21 mouse cellular contexts compared by ENCODE assay signal in the genomic region with DNA sequence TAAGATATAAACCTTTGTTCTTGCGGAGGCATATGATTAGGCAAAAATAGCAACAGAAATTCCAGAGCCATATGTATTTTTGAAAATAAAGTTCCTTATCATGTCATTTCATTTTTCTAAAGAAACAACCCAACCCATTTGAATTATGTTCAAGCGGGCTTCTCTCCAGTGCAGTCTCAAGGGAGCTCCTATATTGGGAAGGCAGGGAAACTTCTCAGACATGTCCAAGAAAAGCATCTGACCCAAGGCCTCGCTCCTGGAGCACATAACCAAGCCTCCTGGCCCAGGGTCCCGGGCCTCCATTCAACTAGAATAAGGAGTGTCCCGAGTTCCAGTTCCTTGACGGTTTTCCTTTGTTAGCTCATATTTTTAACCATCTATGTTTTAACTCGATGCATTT. TPM values are rescaled to one million over a fixed set of nuclear protein-coding genes. Genes with fewer than 3 reads are reported as not detected.
DNase-seq lines count a peak whose midpoint lies in the region; ATAC-seq and TF ChIP-seq lines count a peak whose summit lies in the region.
"Had no signal": no experiment of that assay in that cellular context is flagged by ENCODE, and none has a peak within 500 bp of the region (broad histone marks: within the 10 kb centered on the region; RNA-seq: fewer than 3 reads in every experiment).

No protein-coding gene starts in this region.

- no peak for ATAC-seq in limb, embryonic 14.5 days (ENCODE audit: low FRiP score, low read depth)
- 0 out of 2 replicates have a peak, but pooled peaks have one; percentile 47 for ATAC-seq in heart, embryonic 15.5 days (replicated peaks; ENCODE audit: insufficient number of reproducible peaks, insufficient read depth, low FRiP score, low read depth)
- peak; percentile 61; the same call in 1 of the 2 replicates for ATAC-seq in stomach, embryonic 15.5 days (ENCODE audit: insufficient read depth, low FRiP score, low read depth)
- ATAC-seq in hindbrain, embryonic 12.5 days (ENCODE audit: low FRiP score), result no peak
- ATAC-seq in liver, embryonic 11.5 days (replicated peaks; ENCODE audit: low FRiP score), result no peak
- ATAC-seq: forebrain, postnatal 0 days had no signal

- peak; percentile 59 for DNase-seq in adrenal gland, postnatal 10 days
- DNase-seq in adrenal gland, postnatal 4 days (ENCODE audit: low spot score in 2 of 2), result no peak
- peak; percentile 51 for DNase-seq in limb, embryonic 14.5 days (ENCODE audit: low spot score)
- DNase-seq in limb, embryonic 10.5 days (ENCODE audit: low spot score), result no peak
- no peak for DNase-seq in liver, embryonic 11.5 days (ENCODE audit: low spot score)
- DNase-seq: adrenal gland, adult 2 months; cerebellum, adult 9-11 months; embryo, embryonic 11 days; forebrain, postnatal 0 days; right cerebral cortex, adult 18-20 months had no signal

- no peak overlapping the region for H3K9ac ChIP-seq in limb, embryonic 14.5 days (ENCODE audit: low read depth, low read length, severe bottlenecking)
- no peak overlapping the region for H3K9ac ChIP-seq in heart, embryonic 15.5 days
- no peak overlapping the region for H3K9ac ChIP-seq in stomach, embryonic 15.5 days
- no peak overlapping the region for H3K9ac ChIP-seq in hindbrain, embryonic 12.5 days
- H3K9ac ChIP-seq in liver, embryonic 11.5 days (ENCODE audit: low read depth, low read length), result no peak overlapping the region
- H3K9ac ChIP-seq: forebrain, postnatal 0 days; limb, embryonic 15.5 days; lung, embryonic 15.5 days had no signal

- no peak overlapping the region for H3K27ac ChIP-seq in limb, embryonic 14.5 days (replicated peaks; ENCODE audit: low read depth, low read length)
- no peak overlapping the region for H3K27ac ChIP-seq in limb, embryonic 10.5 days
- no peak overlapping the region for H3K27ac ChIP-seq in heart, embryonic 15.5 days
- peak overlapping the region; percentile 80; the same call in 1 of the 2 replicates for H3K27ac ChIP-seq in stomach, embryonic 15.5 days
- no peak overlapping the region for H3K27ac ChIP-seq in hindbrain, embryonic 12.5 days
- no peak overlapping the region for H3K27ac ChIP-seq in liver, embryonic 11.5 days (ENCODE audit: low read depth, low read length)
- H3K27ac ChIP-seq: left cerebral cortex, adult 2 months; lung, embryonic 15.5 days had no signal

- no peaks in the 10 kb centered on the region for H3K9me3 ChIP-seq in limb, embryonic 14.5 days (ENCODE audit: control insufficient read depth, low read length)
- no peaks in the 10 kb centered on the region for H3K9me3 ChIP-seq in limb, embryonic 10.5 days (replicated peaks)
- H3K9me3 ChIP-seq in heart, embryonic 15.5 days (replicated peaks), result no peaks in the 10 kb centered on the region
- no peaks in the 10 kb centered on the region for H3K9me3 ChIP-seq in stomach, embryonic 15.5 days
- no peaks in the 10 kb centered on the region for H3K9me3 ChIP-seq in hindbrain, embryonic 12.5 days (replicated peaks)
- H3K9me3 ChIP-seq in liver, embryonic 11.5 days (ENCODE audit: control insufficient read depth, low read length), result no peaks in the 10 kb centered on the region
- H3K9me3 ChIP-seq: limb, embryonic 15.5 days; lung, embryonic 15.5 days had no signal

- no peak overlapping the region for H3K4me3 ChIP-seq in limb, embryonic 14.5 days (replicated peaks; ENCODE audit: low read length)
- no peak overlapping the region for H3K4me3 ChIP-seq in limb, embryonic 10.5 days
- H3K4me3 ChIP-seq in heart, embryonic 15.5 days, result no peak overlapping the region
- H3K4me3 ChIP-seq in stomach, embryonic 15.5 days (replicated peaks), result no peak overlapping the region
- no peak overlapping the region for H3K4me3 ChIP-seq in hindbrain, embryonic 12.5 days
- H3K4me3 ChIP-seq in liver, embryonic 11.5 days (ENCODE audit: low read depth, low read length), result no peak overlapping the region
- H3K4me3 ChIP-seq: erythroblast, embryonic 14.5 days; left cerebral cortex, adult 2 months; limb, embryonic 15.5 days; lung, embryonic 15.5 days had no signal

- TF ChIP-seq POLR2A in limb, embryonic 14.5 days (IDR thresholded peaks at IDR 0.05; ENCODE audit: borderline replicate concordance, extremely low read depth, insufficient read depth, insufficient read length), result no peak

- H3K36me3 ChIP-seq in limb, embryonic 14.5 days (ENCODE audit: control insufficient read depth, insufficient read depth, low read length), result no peaks in the 10 kb centered on the region
- H3K36me3 ChIP-seq in limb, embryonic 10.5 days, result no peaks in the 10 kb centered on the region
- H3K36me3 ChIP-seq in heart, embryonic 15.5 days, result no peaks in the 10 kb centered on the region
- H3K36me3 ChIP-seq in stomach, embryonic 15.5 days, result no peaks in the 10 kb centered on the region
- H3K36me3 ChIP-seq in hindbrain, embryonic 12.5 days, result no peaks in the 10 kb centered on the region
- H3K36me3 ChIP-seq in liver, embryonic 11.5 days (ENCODE audit: control insufficient read depth, insufficient read depth, low read length), result no peaks in the 10 kb centered on the region
- H3K36me3 ChIP-seq: limb, embryonic 15.5 days; lung, embryonic 15.5 days had no signal

- no peaks in the 10 kb centered on the region for H3K27me3 ChIP-seq in limb, embryonic 14.5 days (ENCODE audit: control insufficient read depth, insufficient read depth, low read length)
- H3K27me3 ChIP-seq in limb, embryonic 10.5 days (ENCODE audit: low read depth, poor library complexity, severe bottlenecking), result no peaks in the 10 kb centered on the region
- no peaks in the 10 kb centered on the region for H3K27me3 ChIP-seq in heart, embryonic 15.5 days
- no peaks in the 10 kb centered on the region for H3K27me3 ChIP-seq in stomach, embryonic 15.5 days (replicated peaks)
- no peaks in the 10 kb centered on the region for H3K27me3 ChIP-seq in hindbrain, embryonic 12.5 days
- no peaks in the 10 kb centered on the region for H3K27me3 ChIP-seq in liver, embryonic 11.5 days (replicated peaks; ENCODE audit: control insufficient read depth, insufficient read depth, low read length)
- H3K27me3 ChIP-seq: limb, embryonic 15.5 days; lung, embryonic 15.5 days had no signal

- no peak overlapping the region for H3K4me2 ChIP-seq in limb, embryonic 14.5 days (replicated peaks; ENCODE audit: low read depth, low read length, severe bottlenecking)
- no peak overlapping the region for H3K4me2 ChIP-seq in heart, embryonic 15.5 days
- no peak overlapping the region for H3K4me2 ChIP-seq in stomach, embryonic 15.5 days
- H3K4me2 ChIP-seq in hindbrain, embryonic 12.5 days (replicated peaks), result no peak overlapping the region
- no peak overlapping the region for H3K4me2 ChIP-seq in liver, embryonic 11.5 days
- H3K4me2 ChIP-seq: limb, embryonic 15.5 days; lung, embryonic 15.5 days had no signal

- 89% methylated on average over 7 of the region's 7 CpGs for WGBS in limb, embryonic 14.5 days
- 93% methylated on average over 7 of the region's 7 CpGs for WGBS in limb, embryonic 10.5 days
- WGBS in heart, embryonic 15.5 days, result 64% methylated on average over 7 of the region's 7 CpGs
- 63% methylated on average over 7 of the region's 7 CpGs for WGBS in stomach, embryonic 15.5 days
- WGBS in hindbrain, embryonic 12.5 days, result 91% methylated on average over 7 of the region's 7 CpGs
- WGBS in liver, embryonic 11.5 days, result 87% methylated on average over 7 of the region's 7 CpGs

- no peaks in the 10 kb centered on the region for H3K4me1 ChIP-seq in limb, embryonic 14.5 days (ENCODE audit: control insufficient read depth, insufficient read depth, low read length)
- H3K4me1 ChIP-seq in limb, embryonic 10.5 days, result no peaks in the 10 kb centered on the region
- 0 out of 2 replicates have a peak, but pooled peaks cover 6% of the 10 kb centered on the region for H3K4me1 ChIP-seq in heart, embryonic 15.5 days (replicated peaks)
- H3K4me1 ChIP-seq in stomach, embryonic 15.5 days, result peaks cover 3% of the 10 kb centered on the region; the same call in 1 of the 2 replicates
- H3K4me1 ChIP-seq in hindbrain, embryonic 12.5 days, result no peaks in the 10 kb centered on the region
- no peaks in the 10 kb centered on the region for H3K4me1 ChIP-seq in liver, embryonic 11.5 days (replicated peaks; ENCODE audit: control insufficient read depth, insufficient read depth, low read length)

RNA-seq across cellular contexts. Expression of a gene that starts 20.1 kb away (rescaled TPM):
- 1 to 10 TPM; 1.2 TPM for total RNA-seq in adrenal gland, postnatal 10 days (2021)
- total RNA-seq in adrenal gland, postnatal 4 days (2021), result 1 to 10 TPM; 2.5 to 4.0 TPM
- 0.24 and 0.30 TPM in 2 replicates for polyA plus RNA-seq in limb, embryonic 14.5 days (2012; rRNA removed)
- polyA plus RNA-seq in limb, embryonic 14.5 days (2014; fragmentation: Nextera tagmentation; extraction: Ambion mirVana), result 0.14 TPM in 1 of 2 replicates, not detected in the other
- not detected in 2 replicates for polyA plus RNA-seq in limb, embryonic 10.5 days (2016; fragmentation: Nextera tagmentation; extraction: Ambion mirVana)
- 0.59 and 1.1 TPM in 2 replicates for polyA plus RNA-seq in heart, embryonic 15.5 days (2015; fragmentation: Nextera tagmentation; extraction: Ambion mirVana)
- polyA plus RNA-seq in stomach, embryonic 15.5 days (2015; fragmentation: Nextera tagmentation; extraction: Ambion mirVana), result 0.50 and 0.59 TPM in 2 replicates
- polyA plus RNA-seq in hindbrain, embryonic 12.5 days (2016; fragmentation: Nextera tagmentation; extraction: Ambion mirVana), result 0.21 TPM in 1 of 2 replicates, not detected in the other
- polyA plus RNA-seq in liver, embryonic 11.5 days (2014; fragmentation: Nextera tagmentation; extraction: Ambion mirVana), result 0.11 TPM in 1 of 2 replicates, not detected in the other
- total RNA-seq: forebrain, postnatal 0 days; granulocyte monocyte progenitor cell, adult 5-6 weeks; megakaryocyte-erythroid progenitor cell, adult 5-6 weeks; neutrophil, adult 5-6 weeks had no signal
- polyA plus RNA-seq: forebrain, postnatal 0 days; spleen, adult 2 months had no signal

RNA-seq across cellular contexts. Expression of a gene that starts 39.7 kb away (rescaled TPM):
- total RNA-seq in adrenal gland, postnatal 10 days (2021), result not detected
- total RNA-seq in adrenal gland, postnatal 4 days (2021), result not detected
- polyA plus RNA-seq in limb, embryonic 14.5 days (2012; rRNA removed), result not detected in 2 replicates
- not detected in 2 replicates for polyA plus RNA-seq in limb, embryonic 14.5 days (2014; fragmentation: Nextera tagmentation; extraction: Ambion mirVana)
- not detected in 2 replicates for polyA plus RNA-seq in limb, embryonic 10.5 days (2016; fragmentation: Nextera tagmentation; extraction: Ambion mirVana)
- not detected in 2 replicates for polyA plus RNA-seq in heart, embryonic 15.5 days (2015; fragmentation: Nextera tagmentation; extraction: Ambion mirVana)
- not detected in 2 replicates for polyA plus RNA-seq in stomach, embryonic 15.5 days (2015; fragmentation: Nextera tagmentation; extraction: Ambion mirVana)
- not detected in 2 replicates for polyA plus RNA-seq in hindbrain, embryonic 12.5 days (2016; fragmentation: Nextera tagmentation; extraction: Ambion mirVana)
- polyA plus RNA-seq in liver, embryonic 11.5 days (2014; fragmentation: Nextera tagmentation; extraction: Ambion mirVana), result not detected in 2 replicates
- total RNA-seq: adrenal gland, adult 2 months; forebrain, postnatal 0 days; granulocyte monocyte progenitor cell, adult 5-6 weeks; left cerebral cortex, adult 2 months; megakaryocyte-erythroid progenitor cell, adult 5-6 weeks; neutrophil, adult 5-6 weeks had no signal
- polyA plus RNA-seq: adrenal gland, adult 2 months; erythroblast, embryonic 14.5 days; forebrain, postnatal 0 days; limb, embryonic 15.5 days; lung, embryonic 15.5 days; spleen, adult 2 months had no signal

Comparison
In these comparisons a context has a peak if more than half of its experiments do, and no peak if none do; other contexts are left out.
1. DNase-seq: peak in adrenal gland, postnatal 10 days (single experiment) and limb, embryonic 14.5 days (single experiment); none in adrenal gland, postnatal 4 days (0 of 2), limb, embryonic 10.5 days (single experiment) and liver, embryonic 11.5 days (single experiment).
2. ATAC-seq: peak in heart, embryonic 15.5 days (single experiment) and stomach, embryonic 15.5 days (single experiment); none in limb, embryonic 14.5 days (single experiment), hindbrain, embryonic 12.5 days (single experiment) and liver, embryonic 11.5 days (single experiment).